Mouse (Mus musculus) stomach, embryonic 14.5 days (tissue): ENCODE results near the gene Cgas. TPM values are rescaled to one million over a fixed set of nuclear protein-coding genes. Genes with fewer than 3 reads are reported as not detected.

ENCODE experiments used
- ATAC-seq: fragments of 200-750 bp; cut with Nextera tagmentation; 2 replicates; pipeline ENCODE4 v1.8.0; 2017; ENCODE audit warnings: low read depth, moderate TSS enrichment; ENCODE audit not compliant: insufficient number of reproducible peaks, insufficient read depth, low FRiP score
- H3K27ac ChIP-seq: fragments of 300-500 bp; sonication (generic); 2 replicates; pipeline ENCODE4 v1.5.1; 2014; ENCODE audit warnings: mild to moderate bottlenecking, low read length, moderate library complexity, mixed read lengths
- H3K27me3 ChIP-seq: fragments of 300-500 bp; sonication (generic); 2 replicates; pipeline ENCODE4 v1.6.1; 2014; ENCODE audit warnings: low read length, control low read depth, mixed read lengths; ENCODE audit not compliant: control insufficient read depth, insufficient read depth
- H3K36me3 ChIP-seq: fragments of 300-500 bp; sonication (generic); 2 replicates; pipeline ENCODE4 v1.6.1; 2014; ENCODE audit warnings: mild to moderate bottlenecking, control low read depth, low read length, moderate library complexity, mixed read lengths; ENCODE audit not compliant: control insufficient read depth, insufficient read depth
- H3K4me1 ChIP-seq: fragments of 300-500 bp; sonication (generic); 2 replicates; pipeline ENCODE4 v1.6.1; 2014; ENCODE audit warnings: low read length, control low read depth, mixed read lengths; ENCODE audit not compliant: control insufficient read depth, insufficient read depth
- H3K4me2 ChIP-seq: fragments of 300-500 bp; sonication (generic); replicated peaks from 2 replicates; pipeline ENCODE4 v1.6.1; 2014; ENCODE audit warnings: low read depth, low read length, control low read depth
- H3K4me3 ChIP-seq: fragments of 300-500 bp; sonication (generic); 2 replicates; pipeline ENCODE4 v1.5.1; 2014; ENCODE audit warnings: low read depth, low read length, control low read depth
- H3K9ac ChIP-seq: fragments of 300-500 bp; sonication (generic); replicated peaks from 2 replicates; pipeline ENCODE4 v1.6.1; 2014; ENCODE audit warnings: low read depth, mild to moderate bottlenecking, control low read depth, low read length, moderate library complexity, mixed read lengths
- H3K9me3 ChIP-seq: fragments of 300-500 bp; sonication (generic); 2 replicates; pipeline ENCODE4 v1.6.1; 2016; ENCODE audit warnings: low read depth, low read length, control low read depth; ENCODE audit not compliant: control insufficient read depth
- WGBS: fragments of 180-500 bp; shearing (Covaris S2); extraction: QIAGEN DNeasy Blood & Tissue Kit; methylation state at CpG from one replicate; pipeline ENCODE4 v1.1.7; 2014; 5-methylcytosine and 5-hydroxymethylcytosine counted together
- polyA plus RNA-seq: library from polyadenylated mRNA; unstranded; fragments of >200 nt; fragmentation: Nextera tagmentation; extraction: Ambion mirVana; gene quantifications from 2 replicates; pipeline ENCODE4 v1.2.1, GENCODE M21; 2014

The Cgas gene
- polyA plus RNA-seq, 1 experiment from 2014 or later: 2.7 TPM

GRCm38 (mm10) chr9:78428185-78428584 lies 14.9 kb downstream of the Cgas start:
- no peaks in the 10 kb centered on the region for H3K9me3 ChIP-seq
- WGBS: 83% methylated on average over 6 of the region's 6 CpGs
- no peaks in the 10 kb centered on the region for H3K4me1 ChIP-seq
- ATAC-seq: no peak
- H3K36me3 ChIP-seq: no peaks in the 10 kb centered on the region
- H3K4me3 ChIP-seq: no peak overlapping the region
- no peak overlapping the region for H3K9ac ChIP-seq
- H3K4me2 ChIP-seq: no peak overlapping the region
- H3K27ac ChIP-seq: no peak overlapping the region
- H3K27me3 ChIP-seq: no peaks in the 10 kb centered on the region

GRCm38 (mm10) chr9:78427362-78427781 lies 15.7 kb downstream of the Cgas start:
- H3K4me2 ChIP-seq: peak overlapping the region; percentile 60
- H3K9ac ChIP-seq: no peak overlapping the region
- ATAC-seq: no peak

GRCm38 (mm10) chr9:78401596-78401995 lies 41.4 kb downstream of the Cgas start:
- H3K4me1 ChIP-seq: no peaks in the 10 kb centered on the region
- H3K4me2 ChIP-seq: no peak overlapping the region
- no peaks in the 10 kb centered on the region for H3K27me3 ChIP-seq
- ATAC-seq: no peak
- no peak overlapping the region for H3K4me3 ChIP-seq
- H3K27ac ChIP-seq: no peak overlapping the region
- 88% methylated on average over 7 of the region's 7 CpGs for WGBS
- no peak overlapping the region for H3K9ac ChIP-seq
- H3K36me3 ChIP-seq: no peaks in the 10 kb centered on the region
- H3K9me3 ChIP-seq: no peaks in the 10 kb centered on the region

More at GRCm38 (mm10) chr9:78427362-78427781, 15.7 kb downstream of the Cgas start:
- H3K27me3 ChIP-seq: no peaks in the 10 kb centered on the region
- no peaks in the 10 kb centered on the region for H3K4me1 ChIP-seq
- no peaks in the 10 kb centered on the region for H3K36me3 ChIP-seq
- H3K4me3 ChIP-seq: peak overlapping the region; percentile 24
- no peaks in the 10 kb centered on the region for H3K9me3 ChIP-seq
- H3K27ac ChIP-seq: no peak overlapping the region
- WGBS: 23% methylated on average over 27 of the region's 27 CpGs

GRCm38 (mm10) chr9:78400570-78400969 lies 42.5 kb downstream of the Cgas start:
- no peak overlapping the region for H3K27ac ChIP-seq
- H3K4me3 ChIP-seq: no peak overlapping the region
- H3K4me1 ChIP-seq: no peaks in the 10 kb centered on the region
- WGBS: 60% methylated on average over 5 of the region's 5 CpGs
- H3K4me2 ChIP-seq: no peak overlapping the region
- H3K36me3 ChIP-seq: no peaks in the 10 kb centered on the region
- H3K9me3 ChIP-seq: no peaks in the 10 kb centered on the region
- ATAC-seq: no peak
- no peak overlapping the region for H3K9ac ChIP-seq
- peaks cover 7% of the 10 kb centered on the region; the same call in 1 of the 2 replicates for H3K27me3 ChIP-seq

- Histone ChIP-seq H3K9me3 (no peaks in the 10 kb centered on the region), H3K36me3 (no peaks in the 10 kb centered on the region), H3K27ac (no peak overlapping the region), H3K9ac (no peak overlapping the region), H3K4me3 (peak overlapping the region; percentile 34; the same call in 1 of the 2 replicates), H3K27me3 (peaks cover 20% of the 10 kb centered on the region), H3K4me1 (no peaks in the 10 kb centered on the region), H3K4me2 (peak overlapping the region; percentile 64; the same call in 1 of the 2 replicates)
- no peak for ATAC-seq
- 59% methylated on average over 9 of the region's 9 CpGs for WGBS
Observed at GRCm38 (mm10) chr9:78396517-78396916, 46.5 kb downstream of the Cgas start.

GRCm38 (mm10) chr9:78395630-78396351 lies 47.2 kb downstream of the Cgas start, which contains the start of gene Ddx43:
Gene Ddx43, plus strand, starts transcription at chr9:78395777.
- H3K27me3 ChIP-seq: peaks cover 20% of the 10 kb centered on the region
- 3% methylated on average over 85 of the region's 93 CpGs for WGBS

GRCm38 (mm10) chr9:78395244-78395629 lies 47.8 kb downstream of the Cgas start:
- Histone ChIP-seq H3K4me1 (no peaks in the 10 kb centered on the region), H3K36me3 (no peaks in the 10 kb centered on the region), H3K9me3 (no peaks in the 10 kb centered on the region), H3K4me3 (peak overlapping the region; percentile 34; the same call in 1 of the 2 replicates), H3K9ac (no peak overlapping the region), H3K27ac (no peak overlapping the region), H3K4me2 (peak overlapping the region; percentile 64), H3K27me3 (peaks cover 20% of the 10 kb centered on the region)
- 32% methylated on average over 11 of the region's 11 CpGs for WGBS
- no peak; the same call in 1 of the 2 replicates for ATAC-seq

More at GRCm38 (mm10) chr9:78395630-78396351, 47.2 kb downstream of the Cgas start, which contains the start of gene Ddx43:
- Histone ChIP-seq H3K36me3 (no peaks in the 10 kb centered on the region), H3K4me1 (no peaks in the 10 kb centered on the region), H3K27ac (no peak within 1 kb of the TSS), H3K9ac (no peak within 1 kb of the TSS; the same call in 1 of the 2 replicates), H3K9me3 (no peaks in the 10 kb centered on the region), H3K4me3 (peak within 1 kb of the TSS; percentile 34), H3K4me2 (peak within 1 kb of the TSS; percentile 64)
- ATAC-seq: peak; percentile 87

- WGBS: 61% methylated on average over 7 of the region's 7 CpGs
- Histone ChIP-seq H3K4me3 (no peak overlapping the region), H3K4me1 (no peaks in the 10 kb centered on the region), H3K36me3 (no peaks in the 10 kb centered on the region), H3K4me2 (no peak overlapping the region), H3K27me3 (peaks cover 20% of the 10 kb centered on the region), H3K9me3 (no peaks in the 10 kb centered on the region), H3K27ac (no peak overlapping the region), H3K9ac (no peak overlapping the region)
- no peak for ATAC-seq
Observed at GRCm38 (mm10) chr9:78394602-78395001, 48.4 kb downstream of the Cgas start.
